In genomic region chrX:41400058-41400904, GRCm38 (mm10) we compare ENCODE assay signal across 9 mouse cellular contexts. TPM values are rescaled to one million over a fixed set of nuclear protein-coding genes. Genes with fewer than 3 reads are reported as not detected.
A peak's percentile ranks its signal among the peaks of the same experiment; 100 is the strongest.
DNase-seq lines count a peak whose midpoint lies in the region; ATAC-seq lines count a peak whose summit lies in the region.
"Had no signal": no experiment of that assay in that cellular context is flagged by ENCODE, and none has a peak within 500 bp of the region (broad histone marks: within the 10 kb centered on the region; RNA-seq: fewer than 3 reads in every experiment).

Gene Gria3, plus strand, starts transcription at chrX:41400854.

- H3K9ac ChIP-seq in forebrain, embryonic 12.5 days: peak within 1 kb of the TSS; percentile 53
- H3K9ac ChIP-seq in intestine, embryonic 16.5 days (ENCODE audit: low read depth, low read length): peak within 1 kb of the TSS; percentile 60
- H3K9ac ChIP-seq in limb, embryonic 15.5 days: 0 out of 2 replicates have a peak within 1 kb of the TSS, but pooled peaks have one; percentile 26
- H3K9ac ChIP-seq in neural tube, embryonic 14.5 days (replicated peaks; ENCODE audit: low read depth, low read length): peak within 1 kb of the TSS; percentile 46

- no peak within 1 kb of the TSS for H3K27ac ChIP-seq in forebrain, embryonic 12.5 days
- 0 out of 2 replicates have a peak within 1 kb of the TSS, but pooled peaks have one; percentile 18 for H3K27ac ChIP-seq in intestine, embryonic 16.5 days (ENCODE audit: low read length)
- no peak within 1 kb of the TSS; the same call in 1 of the 2 replicates for H3K27ac ChIP-seq in limb, embryonic 15.5 days
- 0 out of 2 replicates have a peak within 1 kb of the TSS, but pooled peaks have one; percentile 4 for H3K27ac ChIP-seq in neural tube, embryonic 14.5 days (ENCODE audit: low read depth, low read length)

- peak within 1 kb of the TSS; percentile 66 for H3K4me2 ChIP-seq in forebrain, embryonic 12.5 days
- peak within 1 kb of the TSS; percentile 56 for H3K4me2 ChIP-seq in intestine, embryonic 16.5 days (ENCODE audit: low read depth, low read length)
- peak within 1 kb of the TSS; percentile 56 for H3K4me2 ChIP-seq in limb, embryonic 15.5 days
- H3K4me2 ChIP-seq in neural tube, embryonic 14.5 days (ENCODE audit: low read depth, low read length): peak within 1 kb of the TSS; percentile 48

- DNase-seq in urinary bladder, postnatal 10 days (ENCODE audit: low spot score): no peak

- no peaks in the 10 kb centered on the region for H3K4me1 ChIP-seq in erythroblast, embryonic 14.5 days (ENCODE audit: control insufficient read depth)
- H3K4me1 ChIP-seq in forebrain, embryonic 12.5 days: peaks cover 6% of the 10 kb centered on the region; the same call in 1 of the 2 replicates
- no peaks in the 10 kb centered on the region for H3K4me1 ChIP-seq in intestine, embryonic 16.5 days (ENCODE audit: control insufficient read depth, insufficient read depth, low read length)
- peaks cover 6% of the 10 kb centered on the region; the same call in 1 of the 2 replicates for H3K4me1 ChIP-seq in limb, embryonic 15.5 days
- no peaks in the 10 kb centered on the region for H3K4me1 ChIP-seq in neural tube, embryonic 14.5 days (ENCODE audit: control insufficient read depth, insufficient read depth, low read length)

- peaks cover 41% of the 10 kb centered on the region for H3K27me3 ChIP-seq in erythroblast, embryonic 14.5 days (ENCODE audit: control insufficient read depth)
- peaks cover 10% of the 10 kb centered on the region for H3K27me3 ChIP-seq in forebrain, embryonic 12.5 days
- H3K27me3 ChIP-seq in intestine, embryonic 16.5 days (replicated peaks; ENCODE audit: control insufficient read depth, insufficient read depth, low read length): no peaks in the 10 kb centered on the region
- no peaks in the 10 kb centered on the region for H3K27me3 ChIP-seq in limb, embryonic 15.5 days
- no peaks in the 10 kb centered on the region for H3K27me3 ChIP-seq in neural tube, embryonic 14.5 days (ENCODE audit: control insufficient read depth, insufficient read depth, low read length)

- no peaks in the 10 kb centered on the region for H3K36me3 ChIP-seq in erythroblast, embryonic 14.5 days (ENCODE audit: control insufficient read depth)
- H3K36me3 ChIP-seq in forebrain, embryonic 12.5 days (replicated peaks): no peaks in the 10 kb centered on the region
- no peaks in the 10 kb centered on the region for H3K36me3 ChIP-seq in intestine, embryonic 16.5 days (ENCODE audit: control insufficient read depth, insufficient read depth, low read length)
- H3K36me3 ChIP-seq in limb, embryonic 15.5 days: no peaks in the 10 kb centered on the region
- H3K36me3 ChIP-seq in neural tube, embryonic 14.5 days (ENCODE audit: control insufficient read depth, insufficient read depth, low read length): no peaks in the 10 kb centered on the region

- no peaks in the 10 kb centered on the region; the same call in 1 of the 2 replicates for H3K9me3 ChIP-seq in erythroblast, embryonic 14.5 days (ENCODE audit: control insufficient read depth, low read length)
- H3K9me3 ChIP-seq in forebrain, embryonic 12.5 days: no peaks in the 10 kb centered on the region
- no peaks in the 10 kb centered on the region for H3K9me3 ChIP-seq in intestine, embryonic 16.5 days (ENCODE audit: control insufficient read depth, low read length)
- no peaks in the 10 kb centered on the region for H3K9me3 ChIP-seq in limb, embryonic 15.5 days
- no peaks in the 10 kb centered on the region for H3K9me3 ChIP-seq in neural tube, embryonic 14.5 days (ENCODE audit: control insufficient read depth, low read length)

- H3K4me3 ChIP-seq in erythroblast, embryonic 14.5 days (replicated peaks): peak within 1 kb of the TSS; percentile 14
- H3K4me3 ChIP-seq in forebrain, embryonic 12.5 days (replicated peaks): peak within 1 kb of the TSS; percentile 42
- peak within 1 kb of the TSS; percentile 50 for H3K4me3 ChIP-seq in intestine, embryonic 16.5 days (ENCODE audit: low read length)
- peak within 1 kb of the TSS; percentile 38 for H3K4me3 ChIP-seq in limb, embryonic 15.5 days
- peak within 1 kb of the TSS; percentile 38 for H3K4me3 ChIP-seq in neural tube, embryonic 14.5 days (ENCODE audit: low read depth, low read length)

- ATAC-seq in erythroblast, adult 5-6 weeks (replicated peaks; ENCODE audit: low FRiP score, poor library complexity, severe bottlenecking): no peak
- ATAC-seq in activated CD4-positive, CD25-positive, alpha-beta regulatory T cell, adult 4 months: peak; percentile 49
- ATAC-seq in forebrain, embryonic 12.5 days (ENCODE audit: low FRiP score): peak; percentile 79
- ATAC-seq in intestine, embryonic 16.5 days: peak; percentile 63
- no peak for ATAC-seq in limb, embryonic 15.5 days (ENCODE audit: insufficient number of reproducible peaks, low FRiP score, low TSS enrichment, low read depth)
- peak; percentile 81 for ATAC-seq in neural tube, embryonic 14.5 days (ENCODE audit: low read depth)

- WGBS in forebrain, embryonic 12.5 days: 19% methylated on average over 21 of the region's 21 CpGs
- whole genome bisulfite sequencing in intestine, embryonic 16.5 days: 13% methylated on average over 21 of the region's 21 CpGs
- 18% methylated on average over 21 of the region's 21 CpGs for WGBS in limb, embryonic 15.5 days
- WGBS in neural tube, embryonic 14.5 days: 17% methylated on average over 21 of the region's 21 CpGs

RNA-seq across cellular contexts. Expression of gene Gria3, which starts in this region (rescaled TPM):
- polyA plus RNA-seq in erythroblast, embryonic 14.5 days (2012): 0.02 TPM in 1 of 2 replicates, not detected in the other
- total RNA-seq in erythroblast, adult 5-6 weeks (2015; ENCODE audit: low replicate concordance): 7.3 and 11.1 TPM in 2 replicates
- 2.6 and 4.3 TPM in 2 replicates for total RNA-seq in erythroblast, adult 5-6 weeks (2017; ENCODE audit: low replicate concordance)
- not detected for polyA plus RNA-seq in activated CD4-positive, CD25-positive, alpha-beta regulatory T cell, adult 4 months (2017; shearing (Covaris generic))
- 4.1 TPM in 2 replicates for polyA plus RNA-seq in forebrain, embryonic 12.5 days (2016; fragmentation: Nextera tagmentation; extraction: Ambion mirVana)
- 5.5 and 5.6 TPM in 2 replicates for polyA plus RNA-seq in intestine, embryonic 16.5 days (2015; fragmentation: Nextera tagmentation; extraction: Ambion mirVana)
- 4.7 and 7.4 TPM in 2 replicates for polyA plus RNA-seq in limb, embryonic 15.5 days (2015; fragmentation: Nextera tagmentation; extraction: Ambion mirVana)
- 15.3 and 21.1 TPM in 2 replicates for polyA plus RNA-seq in neural tube, embryonic 14.5 days (2014; fragmentation: Nextera tagmentation; extraction: Ambion mirVana)
- polyA plus RNA-seq: C2C12 had no signal

Comparison
In these comparisons a context has a peak if more than half of its experiments do, and no peak if none do; other contexts are left out.
1. Peak in ATAC-seq in activated CD4-positive, CD25-positive, alpha-beta regulatory T cell, adult 4 months; RNA of the gene not detected or under 1 TPM.
2. ATAC-seq: peak in forebrain, embryonic 12.5 days (single experiment), intestine, embryonic 16.5 days (single experiment) and neural tube, embryonic 14.5 days (single experiment); none in erythroblast, adult 5-6 weeks (single experiment) and limb, embryonic 15.5 days (single experiment).
3. H3K27ac ChIP-seq: peak in intestine, embryonic 16.5 days (single experiment) and neural tube, embryonic 14.5 days (single experiment); none in forebrain, embryonic 12.5 days (single experiment) and limb, embryonic 15.5 days (single experiment).
4. Peak in every context shown above with its lines, with median percentiles within 50 percentile points of each other: H3K4me3 ChIP-seq, H3K4me2 ChIP-seq and H3K9ac ChIP-seq.